Mouse (Mus musculus) lung, adult 2 months (tissue): ENCODE measurements at regions not wholly inside any gene's neighbourhood (a gene's known extent, or its start where the extent isn't known, plus 50 kb on each side); places are given as distances from the start of the nearest gene placed in this dataset.

ENCODE experiments used
- CTCF ChIP-seq: fragments of 200-500 bp; IDR thresholded peaks from 2 replicates; pipeline ENCODE4 v1.5.1; 2011; ENCODE audit warnings: mild to moderate bottlenecking, low read length, control low read depth; ENCODE audit not compliant: insufficient read depth
- POLR2A ChIP-seq: fragments of 200-500 bp; IDR thresholded peaks from 2 replicates; pipeline ENCODE4 v1.6.1; 2011; ENCODE audit warnings: low read depth, mild to moderate bottlenecking, control low read depth, low read length, borderline replicate concordance; ENCODE audit errors: extremely low read depth

GRCm38 (mm10) chr7:71471319-71471657, 120.0 kb upstream of the Gm10295 start:
- TF ChIP-seq POLR2A (no peak), CTCF (no peak)
